Mouse (Mus musculus) hindbrain, embryonic 13.5 days (tissue): ENCODE measurements at regions not wholly inside any gene's neighbourhood (a gene's known extent, or its start where the extent isn't known, plus 50 kb on each side); places are given as distances from the start of the nearest gene placed in this dataset.

Experiments used
- ATAC-seq: fragments of 200-750 bp; cut with Nextera tagmentation; 2 replicates; pipeline ENCODE4 v1.8.0; 2017; ENCODE audit warnings: moderate TSS enrichment; ENCODE audit not compliant: low FRiP score
- H3K27ac ChIP-seq: fragments of 300-500 bp; sonication (generic); 2 replicates; pipeline ENCODE4 v1.5.1; 2015; ENCODE audit warnings: inconsistent platforms, mild to moderate bottlenecking, moderate library complexity
- H3K27me3 ChIP-seq: fragments of 300-500 bp; sonication (generic); 2 replicates; pipeline ENCODE4 v1.6.1; 2015; ENCODE audit warnings: mild to moderate bottlenecking, inconsistent platforms
- H3K36me3 ChIP-seq: fragments of 300-500 bp; sonication (generic); 2 replicates; pipeline ENCODE4 v1.6.1; 2015; ENCODE audit warnings: mild to moderate bottlenecking, inconsistent platforms
- H3K4me1 ChIP-seq: fragments of 300-500 bp; sonication (generic); replicated peaks from 2 replicates; pipeline ENCODE4 v1.6.1; 2015; ENCODE audit warnings: inconsistent platforms
- H3K4me2 ChIP-seq: fragments of 300-500 bp; sonication (generic); 2 replicates; pipeline ENCODE4 v1.6.1; 2015; ENCODE audit warnings: inconsistent platforms, mild to moderate bottlenecking, moderate library complexity
- H3K4me3 ChIP-seq: fragments of 300-500 bp; sonication (generic); 2 replicates; pipeline ENCODE4 v1.5.1; 2015; ENCODE audit warnings: mild to moderate bottlenecking, inconsistent platforms
- H3K9ac ChIP-seq: fragments of 300-500 bp; sonication (generic); 2 replicates; pipeline ENCODE4 v1.6.1; 2015; ENCODE audit warnings: mild to moderate bottlenecking, inconsistent platforms
- H3K9me3 ChIP-seq: fragments of 300-500 bp; sonication (generic); 2 replicates; pipeline ENCODE4 v1.6.1; 2016; ENCODE audit warnings: inconsistent platforms
- WGBS: fragments of 180-500 bp; shearing (Covaris S2); methylation state at CpG from one replicate; pipeline ENCODE4 v1.1.7; 2015; 5-methylcytosine and 5-hydroxymethylcytosine counted together

DNA sequence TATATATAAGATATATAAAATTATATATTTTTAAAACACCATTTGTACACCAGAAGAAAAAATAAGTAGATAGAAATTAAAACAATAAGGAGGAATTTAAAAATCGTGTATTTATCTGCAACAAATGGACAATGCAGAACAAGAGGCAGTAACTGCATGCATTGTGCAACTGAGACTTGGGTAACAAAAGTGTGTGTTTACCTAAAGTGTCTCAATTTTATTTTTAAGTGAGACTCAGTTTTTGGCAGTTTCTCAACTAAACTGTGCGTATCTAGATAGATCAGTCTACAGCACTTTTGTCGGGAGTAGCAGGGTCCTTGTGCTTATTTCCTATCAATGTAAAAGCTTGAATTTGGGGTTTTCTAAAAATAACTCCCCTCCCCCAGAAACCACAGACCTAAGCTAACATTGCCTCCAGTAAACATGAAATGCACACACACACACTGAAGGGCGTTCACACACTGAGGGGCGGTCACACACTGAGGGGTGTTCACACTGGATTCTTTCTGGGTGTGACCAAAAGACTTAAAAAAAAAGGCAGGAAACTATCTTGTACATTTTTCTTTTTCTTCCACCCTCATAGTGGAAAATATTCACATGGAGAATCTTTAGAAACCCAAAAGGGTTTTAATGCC lies 185.7 kb upstream of the Atp2b1 start:
- Histone ChIP-seq H3K4me1 (no peaks in the 10 kb centered on the region), H3K4me3 (no peak overlapping the region), H3K4me2 (no peak overlapping the region), H3K27ac (no peak overlapping the region), H3K27me3 (no peaks in the 10 kb centered on the region), H3K9me3 (no peaks in the 10 kb centered on the region), H3K36me3 (no peaks in the 10 kb centered on the region), H3K9ac (no peak overlapping the region)
- WGBS = 91% methylated on average over 5 of the region's 5 CpGs
- ATAC-seq = no peak

DNA sequence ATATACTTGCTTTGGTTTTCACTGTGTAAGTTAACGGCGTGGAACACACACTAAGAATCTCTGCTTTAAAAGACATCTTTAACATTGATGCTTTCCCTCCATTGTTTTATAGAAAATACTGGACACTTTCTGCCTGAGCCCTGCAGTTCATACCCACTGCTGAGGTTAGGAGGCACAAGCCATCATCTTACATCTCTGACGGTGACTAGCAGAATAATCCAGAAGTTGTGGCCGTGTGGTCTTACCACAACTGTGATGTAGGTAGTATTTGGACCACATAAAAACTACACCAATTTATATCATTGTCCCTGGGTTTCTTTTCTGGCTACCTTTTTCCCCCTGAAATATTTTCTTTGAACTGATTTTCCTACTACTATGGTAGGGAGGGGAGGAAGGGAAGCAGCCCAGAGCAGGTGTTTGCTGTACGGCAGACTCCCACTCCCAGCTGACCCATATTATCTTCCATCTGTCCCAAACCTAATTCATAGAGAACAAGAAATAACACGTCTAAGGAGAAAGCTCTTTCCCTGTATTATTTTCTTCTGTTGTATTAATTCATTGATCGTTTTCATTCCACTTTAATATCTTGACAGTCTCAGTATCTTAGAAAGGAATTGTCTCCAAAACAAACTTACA lies 180.1 kb upstream of the Atp2b1 start:
- H3K36me3 ChIP-seq = no peaks in the 10 kb centered on the region
- ATAC-seq = no peak
- 88% methylated on average over 7 of the region's 7 CpGs for WGBS

DNA sequence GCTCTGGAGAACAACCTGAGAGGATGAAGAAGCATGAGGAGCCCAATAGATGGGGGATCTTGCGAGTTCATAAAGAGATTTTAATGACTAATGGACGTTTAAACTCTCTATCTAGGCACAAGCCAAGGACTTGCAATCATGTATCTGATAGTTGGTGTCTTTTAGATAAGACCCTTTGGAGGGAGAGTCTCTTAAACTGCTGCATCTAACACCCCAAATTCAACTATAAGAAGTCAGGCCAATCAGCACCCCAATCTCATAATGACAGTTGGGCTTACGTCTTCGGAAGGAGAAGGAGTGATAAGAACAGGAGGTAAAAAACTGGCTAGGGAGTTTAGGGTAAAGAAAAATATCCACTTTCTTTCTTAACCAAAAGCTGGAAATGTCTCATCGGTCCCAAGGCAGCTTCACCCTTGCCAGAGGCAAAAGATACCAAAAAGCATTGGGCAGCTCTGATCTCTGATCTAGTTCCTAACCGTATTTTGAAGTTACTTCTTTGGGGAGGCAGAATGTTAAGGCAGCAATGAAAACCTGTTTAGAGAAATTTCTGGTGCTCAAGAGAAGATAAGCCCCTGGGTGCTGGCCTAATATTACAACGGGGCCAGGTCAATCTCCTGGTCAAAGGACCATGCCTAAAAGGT lies 173.6 kb upstream of the Atp2b1 start:
- no peaks in the 10 kb centered on the region for H3K36me3 ChIP-seq
- no peaks in the 10 kb centered on the region for H3K4me1 ChIP-seq
- ATAC-seq = no peak
- no peak overlapping the region for H3K9ac ChIP-seq
- H3K4me2 ChIP-seq = no peak overlapping the region
- H3K4me3 ChIP-seq = no peak overlapping the region
- H3K27ac ChIP-seq = no peak overlapping the region
- no peaks in the 10 kb centered on the region for H3K9me3 ChIP-seq
- WGBS = 90% methylated on average over 7 of the region's 7 CpGs
- H3K27me3 ChIP-seq = no peaks in the 10 kb centered on the region

More for the DNA sequence above, 180.1 kb upstream of the Atp2b1 start:
- Histone ChIP-seq H3K27me3 (no peaks in the 10 kb centered on the region), H3K9me3 (no peaks in the 10 kb centered on the region), H3K9ac (no peak overlapping the region), H3K27ac (no peak overlapping the region), H3K4me1 (no peaks in the 10 kb centered on the region), H3K4me3 (no peak overlapping the region), H3K4me2 (no peak overlapping the region)

DNA sequence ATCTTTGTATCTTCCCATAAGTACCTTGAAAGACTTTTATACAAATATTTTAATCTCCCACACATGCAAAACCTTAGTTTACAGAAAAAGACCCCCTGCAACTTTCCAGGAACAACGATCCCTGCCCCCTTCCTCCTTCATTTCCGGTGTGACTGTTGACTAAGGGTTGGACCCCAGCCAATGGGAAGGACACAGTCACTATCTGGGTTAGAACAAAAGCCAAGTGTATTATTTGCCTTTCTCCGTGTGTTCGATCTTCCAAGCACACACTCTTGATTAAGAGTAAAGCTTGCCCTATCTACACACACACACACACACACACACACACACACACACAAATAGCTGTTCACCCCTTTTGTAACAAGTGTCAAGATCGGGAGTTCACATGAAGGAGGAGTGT lies 172.8 kb upstream of the Atp2b1 start:
- WGBS = 72% methylated on average over 5 of the region's 5 CpGs
- H3K36me3 ChIP-seq = no peaks in the 10 kb centered on the region

DNA sequence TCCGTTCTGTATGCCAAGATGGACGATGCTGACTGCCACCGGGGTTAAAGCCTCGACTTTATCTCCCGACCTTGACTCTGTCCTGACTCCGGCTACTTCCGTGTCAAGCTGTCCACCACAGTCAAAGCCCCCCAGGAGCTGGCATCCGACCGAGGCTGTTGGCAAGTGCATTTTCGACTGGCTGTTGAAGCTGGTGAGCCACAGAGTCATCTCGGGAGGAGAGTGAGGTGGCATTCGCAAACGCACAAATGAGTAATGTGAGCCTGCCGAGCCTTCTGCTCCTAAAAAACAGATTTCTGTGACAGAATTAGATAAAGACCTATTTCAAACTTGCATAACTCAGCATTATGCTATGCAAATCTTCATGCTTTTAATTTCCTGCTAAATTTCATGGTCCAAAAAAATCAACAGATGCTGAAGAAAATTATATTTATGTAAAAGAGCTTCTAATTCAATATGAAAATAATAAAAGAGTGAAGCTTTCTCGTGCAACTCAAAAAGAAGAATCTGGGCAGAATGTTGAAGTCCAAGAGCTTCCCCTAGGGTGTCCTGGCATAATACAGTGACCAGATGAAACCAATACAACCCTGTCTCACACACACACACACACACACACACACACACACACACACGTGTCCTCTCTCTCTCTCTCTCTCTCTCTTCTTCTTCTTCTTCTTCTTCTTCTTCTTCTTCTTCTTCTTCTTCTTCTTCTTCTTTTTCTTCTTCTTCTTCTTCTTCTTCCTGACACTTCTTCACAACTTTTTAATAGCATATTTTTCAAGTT lies 171.2 kb upstream of the Atp2b1 start:
- Histone ChIP-seq H3K9me3 (no peaks in the 10 kb centered on the region), H3K4me2 (no peak overlapping the region), H3K36me3 (no peaks in the 10 kb centered on the region), H3K9ac (no peak overlapping the region), H3K4me1 (no peaks in the 10 kb centered on the region), H3K27ac (no peak overlapping the region), H3K4me3 (no peak overlapping the region), H3K27me3 (no peaks in the 10 kb centered on the region)
- ATAC-seq = no peak
- 73% methylated on average over 16 of the region's 16 CpGs for WGBS

More for the DNA sequence above, 172.8 kb upstream of the Atp2b1 start:
- H3K4me2 ChIP-seq = no peak overlapping the region
- no peaks in the 10 kb centered on the region for H3K4me1 ChIP-seq
- H3K4me3 ChIP-seq = no peak overlapping the region
- no peak overlapping the region for H3K9ac ChIP-seq
- ATAC-seq = no peak
- H3K27ac ChIP-seq = no peak overlapping the region
- no peaks in the 10 kb centered on the region for H3K9me3 ChIP-seq
- no peaks in the 10 kb centered on the region for H3K27me3 ChIP-seq

DNA sequence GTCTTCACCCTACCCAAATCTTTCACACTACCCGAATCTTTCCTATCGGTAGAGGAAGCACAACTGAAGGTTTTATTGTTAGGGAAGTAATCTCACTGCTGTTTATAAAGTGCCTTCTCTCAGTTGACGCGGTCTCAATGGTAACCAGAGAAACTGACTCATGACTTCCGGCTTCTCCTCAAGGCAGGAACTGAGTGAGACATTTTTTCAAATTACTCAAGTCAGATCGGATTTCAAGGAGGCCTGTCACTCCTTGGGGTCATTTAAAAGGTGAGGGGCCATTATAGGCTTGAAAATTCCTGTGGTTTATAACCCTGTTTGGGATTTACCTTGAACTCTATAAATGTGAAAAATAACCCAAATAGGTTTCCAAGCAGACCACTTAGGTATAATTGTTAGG lies 170.0 kb upstream of the Atp2b1 start:
- Histone ChIP-seq H3K27me3 (no peaks in the 10 kb centered on the region), H3K9ac (no peak overlapping the region), H3K4me2 (no peak overlapping the region), H3K4me3 (no peak overlapping the region), H3K9me3 (no peaks in the 10 kb centered on the region), H3K36me3 (no peaks in the 10 kb centered on the region), H3K27ac (no peak overlapping the region), H3K4me1 (peaks cover 5% of the 10 kb centered on the region)
- WGBS = 52% methylated on average over 6 of the region's 6 CpGs
- no peak for ATAC-seq

DNA sequence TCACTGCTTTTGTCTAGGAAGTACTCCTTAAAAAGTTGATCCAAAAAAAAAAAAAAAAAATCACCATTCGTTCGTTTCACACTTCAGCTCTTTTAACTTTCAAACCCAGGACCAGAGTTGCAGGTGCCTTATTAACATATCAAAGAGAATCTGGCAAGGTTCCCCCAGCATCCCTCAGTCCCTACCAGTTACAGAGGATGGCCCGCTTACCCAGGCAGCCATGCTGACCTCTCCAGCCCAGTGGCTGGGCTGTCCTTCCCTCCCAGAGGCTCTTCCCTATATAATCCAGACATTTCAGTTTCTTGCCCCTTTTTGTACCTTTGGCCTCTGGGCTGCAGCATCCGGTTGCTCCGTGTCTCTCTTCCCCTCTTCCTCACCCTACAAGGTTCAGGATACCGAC lies 169.5 kb upstream of the Atp2b1 start:
- no peak for ATAC-seq
- 40% methylated on average over 6 of the region's 6 CpGs for WGBS
- no peaks in the 10 kb centered on the region for H3K36me3 ChIP-seq
- H3K4me2 ChIP-seq = no peak overlapping the region
- no peak overlapping the region for H3K27ac ChIP-seq
- H3K9ac ChIP-seq = no peak overlapping the region
- no peaks in the 10 kb centered on the region for H3K27me3 ChIP-seq
- H3K4me1 ChIP-seq = peaks cover 5% of the 10 kb centered on the region
- H3K9me3 ChIP-seq = no peaks in the 10 kb centered on the region
- no peak overlapping the region for H3K4me3 ChIP-seq

DNA sequence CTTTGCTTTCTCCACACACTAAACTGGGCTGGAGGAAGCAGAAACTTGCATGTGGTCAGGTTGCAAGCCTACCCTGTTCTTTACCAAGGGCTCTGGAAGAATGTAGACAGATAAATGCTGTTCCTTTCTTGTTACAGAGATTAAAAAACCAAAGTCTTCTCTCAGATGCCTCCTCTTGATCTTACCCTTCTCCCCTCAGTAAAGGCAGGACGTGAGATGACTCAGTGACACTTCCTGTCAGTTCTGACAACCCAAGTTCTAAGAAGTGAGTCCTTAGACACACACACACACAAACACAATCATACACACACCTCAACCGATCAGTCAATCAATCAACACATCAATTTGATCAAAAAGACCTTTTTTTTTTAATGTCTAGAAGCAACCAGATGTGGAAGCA lies 168.8 kb upstream of the Atp2b1 start:
- no peak for ATAC-seq
- no peaks in the 10 kb centered on the region for H3K36me3 ChIP-seq
- no peak overlapping the region for H3K9ac ChIP-seq
- no peak overlapping the region for H3K4me2 ChIP-seq
- no peak overlapping the region for H3K4me3 ChIP-seq
- WGBS = 90% methylated on average over 2 of the region's 2 CpGs
- peaks cover 5% of the 10 kb centered on the region for H3K4me1 ChIP-seq
- H3K9me3 ChIP-seq = no peaks in the 10 kb centered on the region
- H3K27ac ChIP-seq = no peak overlapping the region
- H3K27me3 ChIP-seq = no peaks in the 10 kb centered on the region

DNA sequence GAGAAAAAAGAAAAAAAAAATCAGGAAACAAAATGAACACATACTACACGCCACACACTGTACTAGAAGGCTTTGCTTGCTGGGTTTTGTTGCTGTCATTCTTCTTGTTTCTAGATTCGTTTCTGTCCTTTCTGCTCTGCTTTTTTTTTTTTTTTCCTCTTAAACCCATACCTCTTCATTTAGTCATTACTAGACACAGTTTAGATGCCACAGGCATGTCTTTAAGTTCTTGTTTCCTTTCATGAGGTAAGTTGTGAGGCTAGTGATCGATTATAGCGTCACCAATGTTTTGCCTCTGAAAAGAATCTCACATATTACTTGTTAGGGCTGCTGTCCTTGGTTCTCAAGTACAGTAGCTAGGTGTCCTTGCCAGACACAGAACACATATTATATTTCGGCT lies 168.3 kb upstream of the Atp2b1 start:
- H3K9me3 ChIP-seq = no peaks in the 10 kb centered on the region
- WGBS = 93% methylated on average over 5 of the region's 5 CpGs
- no peak for ATAC-seq
- H3K36me3 ChIP-seq = no peaks in the 10 kb centered on the region
- H3K9ac ChIP-seq = no peak overlapping the region
- H3K27ac ChIP-seq = no peak overlapping the region
- no peak overlapping the region for H3K4me3 ChIP-seq
- no peak overlapping the region for H3K4me2 ChIP-seq
- H3K27me3 ChIP-seq = no peaks in the 10 kb centered on the region
- peaks cover 5% of the 10 kb centered on the region for H3K4me1 ChIP-seq

DNA sequence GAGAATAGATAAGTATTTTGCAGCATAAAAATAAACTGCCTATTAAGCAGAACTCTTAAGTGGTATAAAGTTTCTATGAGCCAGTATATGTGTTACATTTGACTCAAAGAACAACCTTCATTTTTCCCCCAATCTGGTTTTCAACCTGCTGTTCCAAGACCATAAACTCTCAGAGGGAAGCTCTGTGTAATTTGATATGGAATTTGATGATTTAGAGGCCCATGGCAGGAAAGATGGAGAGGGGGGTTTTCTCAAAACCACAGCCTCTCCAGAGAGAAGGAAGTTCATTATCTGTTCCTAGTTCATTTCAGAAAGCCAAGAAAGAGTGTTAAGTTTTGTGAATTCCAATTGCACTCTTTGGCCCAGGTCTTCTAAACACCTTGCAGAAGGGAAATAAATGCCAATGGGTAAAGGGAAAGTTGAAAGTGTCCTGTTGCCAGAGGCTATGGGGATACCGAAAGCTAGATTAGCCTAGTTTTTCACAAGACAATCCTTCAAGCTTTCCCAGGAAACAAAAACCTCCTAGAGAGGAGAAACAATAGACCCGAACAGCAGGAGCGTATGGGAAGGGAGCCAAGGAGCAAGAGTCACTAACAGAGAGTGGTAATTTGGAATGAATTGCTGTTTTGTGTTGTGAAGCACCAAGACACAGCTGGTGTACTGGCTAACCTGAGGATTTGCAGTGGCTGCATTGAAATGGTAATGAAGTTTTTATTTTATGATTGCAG lies 165.2 kb upstream of the Atp2b1 start:
- Histone ChIP-seq H3K27me3 (no peaks in the 10 kb centered on the region), H3K27ac (peak overlapping the region; percentile 42), H3K9ac (no peak overlapping the region), H3K36me3 (no peaks in the 10 kb centered on the region), H3K4me1 (peaks cover 5% of the 10 kb centered on the region), H3K9me3 (no peaks in the 10 kb centered on the region), H3K4me2 (no peak overlapping the region), H3K4me3 (no peak overlapping the region)
- peak; percentile 85; the same call in 1 of the 2 replicates for ATAC-seq
- WGBS = 6% methylated on average over 3 of the region's 3 CpGs

DNA sequence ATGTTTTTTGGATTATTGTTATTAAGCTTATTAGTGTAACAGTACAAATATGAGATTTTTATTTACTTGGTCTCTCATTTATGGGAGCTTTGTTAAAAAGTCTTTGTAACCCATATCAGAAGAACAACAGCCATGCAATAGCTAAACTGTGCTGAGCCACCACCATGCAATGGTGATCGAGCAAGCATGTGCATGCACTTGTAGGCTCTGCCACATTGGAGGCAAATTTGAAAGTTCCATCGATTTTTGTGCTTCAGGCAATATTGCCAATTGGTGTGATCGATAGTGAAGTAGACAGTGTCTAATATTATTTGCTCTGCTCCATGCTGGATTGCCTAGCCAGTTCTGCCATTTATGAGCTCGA lies 164.6 kb upstream of the Atp2b1 start:
- H3K9me3 ChIP-seq = no peaks in the 10 kb centered on the region
- no peak overlapping the region for H3K4me2 ChIP-seq
- H3K27ac ChIP-seq = no peak overlapping the region
- 59% methylated on average over 4 of the region's 4 CpGs for WGBS
- no peaks in the 10 kb centered on the region for H3K27me3 ChIP-seq
- ATAC-seq = peak; percentile 81; the same call in 1 of the 2 replicates
- peaks cover 5% of the 10 kb centered on the region for H3K4me1 ChIP-seq
- H3K36me3 ChIP-seq = no peaks in the 10 kb centered on the region
- no peak overlapping the region for H3K4me3 ChIP-seq
- no peak overlapping the region for H3K9ac ChIP-seq
